Mouse (Mus musculus): ENCODE measurements around the gene Smarcc1. TPM values are rescaled to one million over a fixed set of nuclear protein-coding genes. Genes with fewer than 3 reads are reported as not detected.

Smarcc1 gene
- polyA plus RNA-seq, 1 experiment from 2014 or later: 96.3 TPM

GRCm38 (mm10) chr9:110263181-110263580, 145.7 kb downstream of the Smarcc1 start:
- no peaks in the 10 kb centered on the region for H3K9me3 ChIP-seq (ENCODE audit: low read length)
- H3K4me1 ChIP-seq (ENCODE audit: insufficient read depth, low read length): no peaks in the 10 kb centered on the region
- ATAC-seq (ENCODE audit: low FRiP score, low TSS enrichment): no peak
- no peaks in the 10 kb centered on the region for H3K36me3 ChIP-seq (ENCODE audit: insufficient read depth, low read length)
- no peak overlapping the region for H3K4me2 ChIP-seq (replicated peaks; ENCODE audit: low read depth, low read length)
- H3K27me3 ChIP-seq (ENCODE audit: insufficient read depth, low read length): no peaks in the 10 kb centered on the region
- H3K27ac ChIP-seq (ENCODE audit: low read length): no peak overlapping the region
- H3K9ac ChIP-seq (replicated peaks; ENCODE audit: low read length): no peak overlapping the region
- no peak overlapping the region for H3K4me3 ChIP-seq (ENCODE audit: low read length)
- WGBS: 79% methylated on average over 8 of the region's 8 CpGs

DNA sequence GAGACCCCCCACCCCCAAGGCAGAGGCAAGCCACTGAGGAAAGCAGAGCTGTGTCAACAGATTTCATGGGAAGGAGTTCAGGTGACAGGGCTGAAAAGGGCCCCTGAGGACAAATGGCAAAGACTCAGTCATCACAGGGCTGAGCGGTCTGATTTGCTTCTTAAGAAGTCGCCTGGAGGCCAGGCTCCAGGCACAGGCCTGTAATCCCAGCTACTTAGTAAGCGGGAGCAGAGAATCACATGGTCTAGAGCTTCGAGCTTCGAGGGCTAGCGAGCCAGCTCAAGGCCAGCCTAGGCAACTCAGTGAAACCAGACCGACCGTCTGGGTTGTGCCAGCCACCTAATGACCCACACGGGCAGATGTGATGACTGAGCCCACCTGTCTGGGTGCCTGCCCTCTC, 147.5 kb downstream of the Smarcc1 start:
- no peaks in the 10 kb centered on the region for H3K27me3 ChIP-seq (ENCODE audit: insufficient read depth, low read length)
- ATAC-seq (ENCODE audit: low FRiP score, low TSS enrichment): no peak
- H3K27ac ChIP-seq (ENCODE audit: low read length): no peak overlapping the region
- no peaks in the 10 kb centered on the region for H3K36me3 ChIP-seq (ENCODE audit: insufficient read depth, low read length)
- no peak overlapping the region for H3K4me3 ChIP-seq (ENCODE audit: low read length)
- 71% methylated on average over 9 of the region's 9 CpGs for WGBS
- H3K9ac ChIP-seq (replicated peaks; ENCODE audit: low read length): no peak overlapping the region
- H3K4me1 ChIP-seq (ENCODE audit: insufficient read depth, low read length): no peaks in the 10 kb centered on the region
- H3K4me2 ChIP-seq (replicated peaks; ENCODE audit: low read depth, low read length): no peak overlapping the region
- H3K9me3 ChIP-seq (ENCODE audit: low read length): no peaks in the 10 kb centered on the region

DNA sequence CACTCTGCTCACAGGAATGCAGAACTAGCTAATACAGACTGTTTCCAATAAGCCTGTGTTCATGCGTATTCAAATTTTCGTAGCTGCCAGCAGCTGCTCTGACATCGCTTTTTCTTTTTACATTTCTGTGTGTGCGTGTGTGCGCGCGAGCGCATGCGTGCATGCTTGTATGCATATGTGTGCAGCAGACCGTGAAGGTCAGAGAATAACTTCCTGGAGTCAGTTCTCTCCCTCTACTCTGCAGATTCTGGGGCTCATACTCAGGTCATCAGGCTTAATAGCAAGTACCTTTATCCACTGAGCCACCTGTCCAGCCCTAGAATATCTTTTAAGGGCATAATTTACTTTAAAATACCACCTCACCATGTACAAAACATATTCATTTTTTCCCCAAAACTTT, 150.9 kb downstream of the Smarcc1 start:
- WGBS: 80% methylated on average over 10 of the region's 10 CpGs
- no peak overlapping the region for H3K27ac ChIP-seq (ENCODE audit: low read length)
- no peaks in the 10 kb centered on the region for H3K36me3 ChIP-seq (ENCODE audit: insufficient read depth, low read length)
- no peak for ATAC-seq (ENCODE audit: low FRiP score, low TSS enrichment)
- no peak overlapping the region for H3K9ac ChIP-seq (replicated peaks; ENCODE audit: low read length)
- no peaks in the 10 kb centered on the region for H3K27me3 ChIP-seq (ENCODE audit: insufficient read depth, low read length)
- H3K4me2 ChIP-seq (replicated peaks; ENCODE audit: low read depth, low read length): no peak overlapping the region
- no peaks in the 10 kb centered on the region for H3K9me3 ChIP-seq (ENCODE audit: low read length)
- no peak overlapping the region for H3K4me3 ChIP-seq (ENCODE audit: low read length)
- H3K4me1 ChIP-seq (ENCODE audit: insufficient read depth, low read length): no peaks in the 10 kb centered on the region

DNA sequence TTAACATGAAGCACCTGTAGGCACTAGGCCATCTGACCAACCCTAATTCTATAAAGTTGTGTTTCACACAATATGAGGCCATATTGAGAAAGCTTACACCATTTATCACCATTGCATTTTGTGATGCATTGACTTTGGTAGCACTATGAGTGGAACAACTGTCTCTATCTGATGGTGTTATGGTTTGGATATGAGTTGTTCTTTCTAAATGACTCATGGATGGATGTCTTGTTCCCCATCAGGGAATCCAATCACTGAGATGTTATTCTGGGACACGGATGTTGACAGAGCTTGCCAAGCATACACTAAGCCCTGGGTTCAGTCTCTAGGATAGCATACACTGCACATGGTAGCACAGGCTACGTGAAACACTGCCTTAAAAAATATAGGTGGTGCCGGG, 154.8 kb downstream of the Smarcc1 start:
- Histone ChIP-seq H3K4me2 (replicated peaks; ENCODE audit: low read depth, low read length) (no peak overlapping the region), H3K27me3 (ENCODE audit: insufficient read depth, low read length) (no peaks in the 10 kb centered on the region), H3K4me1 (ENCODE audit: insufficient read depth, low read length) (no peaks in the 10 kb centered on the region), H3K4me3 (ENCODE audit: low read length) (no peak overlapping the region), H3K27ac (ENCODE audit: low read length) (no peak overlapping the region), H3K9ac (replicated peaks; ENCODE audit: low read length) (no peak overlapping the region), H3K9me3 (ENCODE audit: low read length) (no peaks in the 10 kb centered on the region), H3K36me3 (ENCODE audit: insufficient read depth, low read length) (no peaks in the 10 kb centered on the region)
- ATAC-seq (ENCODE audit: low FRiP score, low TSS enrichment): no peak
- WGBS: 96% methylated on average over 3 of the region's 3 CpGs

DNA sequence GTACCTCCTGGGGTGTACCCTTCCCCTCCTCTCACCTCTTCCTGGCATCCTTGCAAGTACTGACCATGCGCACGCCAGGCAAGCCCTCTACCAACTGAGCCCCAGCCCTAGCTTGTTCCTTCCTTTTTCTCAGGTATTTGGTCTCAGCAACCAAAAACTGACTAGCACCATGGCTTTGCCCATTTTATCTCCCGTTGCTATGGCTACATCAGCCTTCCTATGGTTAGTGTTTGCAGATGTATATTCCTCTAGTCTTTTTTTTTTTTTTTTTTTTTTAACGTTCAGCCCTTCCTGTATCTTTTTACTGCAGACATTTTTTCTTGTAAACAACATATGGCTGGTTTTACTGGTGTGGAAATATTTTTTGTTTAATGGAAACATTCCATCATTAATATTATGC, 156.0 kb downstream of the Smarcc1 start:
- Histone ChIP-seq H3K36me3 (ENCODE audit: insufficient read depth, low read length) (no peaks in the 10 kb centered on the region), H3K9me3 (ENCODE audit: low read length) (no peaks in the 10 kb centered on the region), H3K27me3 (ENCODE audit: insufficient read depth, low read length) (no peaks in the 10 kb centered on the region), H3K9ac (replicated peaks; ENCODE audit: low read length) (no peak overlapping the region), H3K4me1 (ENCODE audit: insufficient read depth, low read length) (no peaks in the 10 kb centered on the region), H3K4me2 (replicated peaks; ENCODE audit: low read depth, low read length) (no peak overlapping the region), H3K27ac (ENCODE audit: low read length) (no peak overlapping the region), H3K4me3 (ENCODE audit: low read length) (no peak overlapping the region)
- 79% methylated on average over 4 of the region's 4 CpGs for WGBS
- ATAC-seq (ENCODE audit: low FRiP score, low TSS enrichment): no peak

DNA sequence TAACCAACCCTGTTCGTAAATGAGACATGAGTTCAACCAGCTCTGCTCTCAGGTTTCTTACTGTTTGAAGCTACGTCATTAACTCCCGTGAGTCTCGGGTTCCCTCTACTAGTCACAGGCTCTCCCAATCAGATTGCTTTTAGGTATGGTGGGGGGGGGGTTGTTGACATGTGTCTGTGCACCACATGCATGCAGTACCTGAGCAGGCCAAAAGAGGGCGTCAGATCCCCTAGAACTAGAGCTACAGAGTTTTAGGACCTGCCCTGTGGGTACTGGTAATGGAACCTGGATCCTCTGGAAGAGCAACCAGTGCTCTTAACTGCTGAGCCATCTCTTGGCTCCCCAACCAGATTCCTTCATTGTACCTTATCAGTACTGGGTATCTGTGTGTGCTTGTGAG, 158.4 kb downstream of the Smarcc1 start:
- Histone ChIP-seq H3K27ac (ENCODE audit: low read length) (no peak overlapping the region), H3K27me3 (ENCODE audit: insufficient read depth, low read length) (no peaks in the 10 kb centered on the region), H3K36me3 (ENCODE audit: insufficient read depth, low read length) (no peaks in the 10 kb centered on the region), H3K4me3 (ENCODE audit: low read length) (no peak overlapping the region), H3K4me2 (replicated peaks; ENCODE audit: low read depth, low read length) (no peak overlapping the region), H3K9ac (replicated peaks; ENCODE audit: low read length) (no peak overlapping the region), H3K4me1 (ENCODE audit: insufficient read depth, low read length) (no peaks in the 10 kb centered on the region), H3K9me3 (ENCODE audit: low read length) (no peaks in the 10 kb centered on the region)
- ATAC-seq (ENCODE audit: low FRiP score, low TSS enrichment): no peak
- WGBS: 32% methylated on average over 5 of the region's 5 CpGs

DNA sequence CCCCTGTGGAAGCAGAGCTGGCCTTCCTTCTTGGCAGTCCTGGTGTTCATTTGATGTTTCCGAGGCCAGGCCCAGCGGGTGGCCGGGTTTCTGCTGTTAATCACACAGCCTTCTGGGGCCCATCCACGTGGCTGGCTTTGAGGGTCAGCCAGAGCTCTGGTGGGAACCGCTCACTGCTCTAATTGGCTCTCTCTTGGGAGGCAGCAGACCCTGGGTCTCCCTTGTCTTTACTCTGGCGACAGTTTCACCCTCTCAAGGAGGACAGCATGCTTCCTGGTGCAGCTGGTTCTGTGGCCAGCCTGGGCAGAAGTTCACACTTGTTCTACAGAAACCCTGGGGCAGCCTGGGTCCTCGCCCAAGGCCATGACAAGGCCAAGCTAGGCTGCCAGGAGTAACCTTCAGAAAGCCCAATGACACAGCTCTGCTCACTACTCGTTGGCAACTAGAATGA, 159.9 kb downstream of the Smarcc1 start:
- ATAC-seq (ENCODE audit: low FRiP score, low TSS enrichment): no peak

DNA sequence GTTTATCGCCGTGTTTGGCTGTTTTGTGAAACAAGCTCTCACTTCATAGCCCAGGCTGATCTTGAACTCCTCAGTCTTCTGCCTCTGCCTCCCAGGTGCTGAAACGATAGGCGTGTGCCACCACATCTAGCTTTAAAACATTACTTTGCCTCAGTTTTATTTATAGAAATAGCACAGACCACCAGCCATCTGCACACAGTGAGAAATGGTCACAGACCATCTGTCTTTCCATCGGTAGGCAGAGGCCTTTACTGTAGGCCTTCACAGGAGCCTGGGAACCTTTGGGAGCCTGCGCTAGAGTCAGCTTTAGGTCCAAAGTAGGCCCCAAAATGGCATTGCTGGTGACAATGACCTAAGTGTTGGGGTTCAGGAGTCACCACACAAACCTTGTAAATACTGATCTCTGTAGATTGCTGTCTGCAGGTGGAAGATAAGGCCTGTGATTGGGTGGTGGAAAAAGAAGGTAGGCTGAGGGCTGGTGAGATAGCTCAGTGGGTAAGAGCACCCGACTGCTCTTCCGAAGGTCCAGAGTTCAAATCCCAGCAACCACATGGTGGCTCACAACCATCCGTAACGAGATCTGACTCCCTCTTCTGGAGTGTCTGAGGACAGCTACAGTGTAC, 166.7 kb downstream of the Smarcc1 start:
- Histone ChIP-seq H3K9ac (replicated peaks; ENCODE audit: low read length) (no peak overlapping the region), H3K4me1 (ENCODE audit: insufficient read depth, low read length) (no peaks in the 10 kb centered on the region), H3K9me3 (ENCODE audit: low read length) (no peaks in the 10 kb centered on the region), H3K36me3 (ENCODE audit: insufficient read depth, low read length) (no peaks in the 10 kb centered on the region), H3K27ac (ENCODE audit: low read length) (no peak overlapping the region), H3K27me3 (ENCODE audit: insufficient read depth, low read length) (no peaks in the 10 kb centered on the region), H3K4me2 (replicated peaks; ENCODE audit: low read depth, low read length) (no peak overlapping the region), H3K4me3 (ENCODE audit: low read length) (no peak overlapping the region)
- WGBS: 92% methylated on average over 8 of the region's 10 CpGs
- ATAC-seq (ENCODE audit: low FRiP score, low TSS enrichment): no peak

More for the DNA sequence above, 159.9 kb downstream of the Smarcc1 start:
- Histone ChIP-seq H3K9me3 (ENCODE audit: low read length) (no peaks in the 10 kb centered on the region), H3K9ac (replicated peaks; ENCODE audit: low read length) (no peak overlapping the region), H3K4me3 (ENCODE audit: low read length) (no peak overlapping the region), H3K36me3 (ENCODE audit: insufficient read depth, low read length) (no peaks in the 10 kb centered on the region), H3K27me3 (ENCODE audit: insufficient read depth, low read length) (no peaks in the 10 kb centered on the region), H3K4me2 (replicated peaks; ENCODE audit: low read depth, low read length) (no peak overlapping the region), H3K27ac (ENCODE audit: low read length) (no peak overlapping the region), H3K4me1 (ENCODE audit: insufficient read depth, low read length) (no peaks in the 10 kb centered on the region)
- 68% methylated on average over 8 of the region's 8 CpGs for WGBS

GRCm38 (mm10) chr9:110287321-110287924, 169.9 kb downstream of the Smarcc1 start:
- ATAC-seq (ENCODE audit: low FRiP score, low TSS enrichment): no peak
- H3K4me2 ChIP-seq (replicated peaks; ENCODE audit: low read depth, low read length): no peak overlapping the region
- no peak overlapping the region for H3K9ac ChIP-seq (replicated peaks; ENCODE audit: low read length)
- H3K36me3 ChIP-seq (ENCODE audit: insufficient read depth, low read length): no peaks in the 10 kb centered on the region
- no peak overlapping the region for H3K27ac ChIP-seq (ENCODE audit: low read length)
- H3K9me3 ChIP-seq (ENCODE audit: low read length): no peaks in the 10 kb centered on the region
- H3K27me3 ChIP-seq (ENCODE audit: insufficient read depth, low read length): no peaks in the 10 kb centered on the region
- 85% methylated on average over 7 of the region's 7 CpGs for WGBS
- no peaks in the 10 kb centered on the region for H3K4me1 ChIP-seq (ENCODE audit: insufficient read depth, low read length)
- H3K4me3 ChIP-seq (ENCODE audit: low read length): no peak overlapping the region
